Mouse (Mus musculus): ENCODE results near the gene Zcchc14. TPM values are rescaled to one million over a fixed set of nuclear protein-coding genes. Genes with fewer than 3 reads are reported as not detected.

Gene Zcchc14
- polyA plus RNA-seq (2015; fragmentation: Nextera tagmentation; extraction: Ambion mirVana), result 27.6 and 29.5 TPM in 2 replicates

DNA sequence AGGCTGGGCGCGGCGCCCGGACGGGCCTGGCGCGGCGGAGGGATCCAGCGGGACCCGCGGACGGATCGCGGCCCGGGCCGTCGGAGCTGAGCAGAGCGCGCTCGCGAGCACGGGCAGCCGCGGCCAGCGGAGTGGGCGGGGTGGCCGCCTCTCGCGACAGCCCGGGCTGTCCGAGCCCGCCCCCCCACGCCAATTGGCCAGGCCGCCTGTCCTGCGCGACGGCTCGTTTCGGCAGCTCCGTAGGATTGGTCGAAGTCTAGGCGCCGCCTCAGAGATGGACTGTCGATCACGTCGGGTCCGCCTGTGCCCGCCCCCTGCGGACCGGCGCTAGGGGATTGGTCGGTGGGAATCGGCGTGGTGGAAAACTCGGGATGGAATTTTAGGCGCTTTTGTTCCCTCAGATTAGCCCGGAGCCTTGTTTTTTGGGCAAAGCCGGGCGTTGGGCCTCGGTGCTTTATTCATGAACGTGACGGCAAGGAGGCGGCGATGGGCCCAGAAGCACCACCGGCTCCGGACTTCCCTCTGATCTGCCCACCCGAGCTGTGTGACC lies at the start of gene Zcchc14:
Gene Zcchc14, minus strand, starts transcription at position 128 of the 550 bp plus-strand sequence.
- H3K4me1 ChIP-seq (replicated peaks), result peaks cover 57% of the 10 kb centered on the region
- H3K27ac ChIP-seq, result peak within 1 kb of the TSS; percentile 99
- peak; percentile 98 for ATAC-seq
- H3K9ac ChIP-seq (replicated peaks), result peak within 1 kb of the TSS; percentile 95
- under 1% methylated on average over 55 of the region's 67 CpGs for WGBS
- H3K27me3 ChIP-seq, result no peaks in the 10 kb centered on the region
- H3K9me3 ChIP-seq, result no peaks in the 10 kb centered on the region
- H3K4me3 ChIP-seq (replicated peaks), result peak within 1 kb of the TSS; percentile 97
- peaks cover 3% of the 10 kb centered on the region; the same call in 1 of the 2 replicates for H3K36me3 ChIP-seq
- peak within 1 kb of the TSS; percentile 94 for H3K4me2 ChIP-seq (replicated peaks)

DNA sequence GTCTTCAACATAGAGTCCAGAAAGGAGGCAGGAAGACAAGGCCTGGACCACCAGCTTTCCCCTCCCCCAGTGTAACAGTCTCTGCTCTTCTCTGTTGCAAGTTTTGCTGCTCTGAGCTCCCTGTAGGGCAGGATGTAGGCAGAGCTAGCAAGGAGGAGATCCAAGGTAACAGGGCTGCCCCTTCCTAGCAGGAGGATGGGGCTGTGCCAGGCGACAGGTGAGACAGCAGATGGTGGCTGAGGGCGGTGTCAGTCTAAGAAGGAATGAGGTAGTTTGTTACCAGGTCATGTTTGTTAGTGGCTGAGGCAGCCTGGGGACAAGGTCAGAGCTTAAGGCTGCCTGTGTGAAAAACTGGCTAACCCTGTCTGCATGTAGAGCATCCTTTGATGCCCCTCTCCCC lies 47.2 kb upstream of the Zcchc14 start:
- Histone ChIP-seq H3K9me3 (no peaks in the 10 kb centered on the region), H3K9ac (replicated peaks) (no peak overlapping the region), H3K27me3 (no peaks in the 10 kb centered on the region), H3K4me2 (replicated peaks) (no peak overlapping the region), H3K27ac (no peak overlapping the region), H3K4me1 (replicated peaks) (peaks cover 22% of the 10 kb centered on the region), H3K4me3 (replicated peaks) (no peak overlapping the region), H3K36me3 (no peaks in the 10 kb centered on the region)
- ATAC-seq, result no peak
- 97% methylated on average over 2 of the region's 2 CpGs for WGBS

- 12% methylated on average over 9 of the region's 9 CpGs for WGBS
- peak overlapping the region; percentile 21; the same call in 1 of the 2 replicates for H3K9ac ChIP-seq (replicated peaks)
- no peaks in the 10 kb centered on the region for H3K9me3 ChIP-seq
- peak overlapping the region; percentile 83 for H3K27ac ChIP-seq
- H3K4me1 ChIP-seq (replicated peaks), result peaks cover 22% of the 10 kb centered on the region
- peak overlapping the region; percentile 45 for H3K4me2 ChIP-seq (replicated peaks)
- peak; percentile 51 for ATAC-seq
- no peaks in the 10 kb centered on the region for H3K36me3 ChIP-seq
- H3K27me3 ChIP-seq, result no peaks in the 10 kb centered on the region
- H3K4me3 ChIP-seq (replicated peaks), result peak overlapping the region; percentile 7; the same call in 1 of the 2 replicates
These were observed 46.0 kb upstream of the Zcchc14 start for GRCm38 (mm10) chr8:121698615-121699101.

DNA sequence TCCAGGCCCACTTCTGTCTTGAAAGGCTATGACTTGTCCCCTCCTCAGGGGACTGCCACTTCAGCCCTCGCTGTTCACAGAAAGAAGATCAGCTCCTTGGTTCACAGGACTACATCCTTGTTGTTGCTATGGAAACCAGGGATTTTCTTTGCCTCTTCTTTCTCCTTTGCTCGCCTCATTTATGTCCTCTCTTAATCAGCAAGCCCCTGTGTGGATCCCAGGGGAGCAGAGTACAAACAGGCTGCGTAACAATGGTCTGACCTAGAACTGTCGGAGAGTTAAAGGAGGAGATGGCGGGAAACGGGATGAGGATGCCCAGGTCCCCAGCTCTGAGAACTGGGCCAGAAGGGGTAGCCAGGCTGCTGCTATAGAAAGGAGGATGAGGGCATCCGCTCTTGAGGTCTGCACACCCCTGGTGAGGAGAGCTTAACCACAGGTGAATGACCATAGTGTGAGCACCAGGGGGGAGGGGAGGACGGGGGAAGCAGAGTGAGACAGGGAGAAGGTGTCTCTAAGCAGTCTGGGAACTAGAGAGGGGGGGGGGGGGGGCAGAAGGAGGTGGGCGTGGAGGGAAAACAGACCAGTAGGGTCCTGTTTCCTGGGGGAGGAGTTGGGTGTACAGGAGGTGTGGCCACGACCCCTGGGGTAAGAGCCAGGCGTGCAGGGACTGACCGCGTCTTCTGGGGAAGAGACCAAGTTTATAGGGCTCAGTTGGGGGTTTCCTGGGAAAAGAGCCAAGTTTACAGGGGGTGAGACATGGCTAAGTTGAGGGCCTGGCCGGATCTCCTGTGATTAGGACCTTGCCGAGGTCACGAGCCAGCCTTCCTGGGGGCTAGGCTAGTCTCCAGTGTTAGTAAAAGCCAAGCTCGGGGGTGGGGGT lies 45.3 kb upstream of the Zcchc14 start:
- 0 out of 2 replicates have a peak overlapping the region, but pooled peaks have one; percentile 21 for H3K9ac ChIP-seq (replicated peaks)
- no peaks in the 10 kb centered on the region for H3K9me3 ChIP-seq
- H3K36me3 ChIP-seq, result no peaks in the 10 kb centered on the region
- H3K4me3 ChIP-seq (replicated peaks), result peak overlapping the region; percentile 7; the same call in 1 of the 2 replicates
- H3K27me3 ChIP-seq, result no peaks in the 10 kb centered on the region
- H3K4me1 ChIP-seq (replicated peaks), result peaks cover 22% of the 10 kb centered on the region
- H3K4me2 ChIP-seq (replicated peaks), result peak overlapping the region; percentile 45
- ATAC-seq, result peak; percentile 80
- WGBS, result 1% methylated on average over 16 of the region's 17 CpGs
- peak overlapping the region; percentile 83 for H3K27ac ChIP-seq

- Histone ChIP-seq H3K4me3 (replicated peaks) (no peak overlapping the region), H3K9me3 (no peaks in the 10 kb centered on the region), H3K9ac (replicated peaks) (no peak overlapping the region), H3K4me1 (replicated peaks) (peaks cover 22% of the 10 kb centered on the region), H3K27me3 (no peaks in the 10 kb centered on the region), H3K36me3 (no peaks in the 10 kb centered on the region), H3K27ac (no peak overlapping the region), H3K4me2 (replicated peaks) (no peak overlapping the region)
- no peak for ATAC-seq
- 86% methylated on average over 6 of the region's 6 CpGs for WGBS
These were observed 43.0 kb upstream of the Zcchc14 start for GRCm38 (mm10) chr8:121695585-121696184.

DNA sequence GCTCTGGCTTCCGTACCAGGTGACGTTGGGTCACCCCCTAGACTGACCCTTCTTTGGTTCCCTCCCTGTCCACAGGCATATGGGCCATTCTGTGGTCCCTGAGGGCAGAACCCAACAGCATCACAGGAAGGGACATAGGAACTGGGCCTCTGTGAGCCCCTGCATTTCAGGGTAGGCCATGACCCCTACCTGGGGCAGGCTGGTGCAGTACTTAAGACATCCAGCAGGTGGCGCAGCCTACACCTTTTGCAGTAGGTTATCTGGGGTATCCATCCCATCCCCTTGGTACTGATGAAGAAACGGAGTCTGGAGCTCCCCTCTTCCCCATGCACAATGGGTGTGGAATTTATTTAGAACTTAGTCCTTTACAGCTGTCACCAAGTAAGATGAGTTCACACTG lies 41.8 kb upstream of the Zcchc14 start:
- no peak overlapping the region for H3K9ac ChIP-seq (replicated peaks)
- 47% methylated on average over 4 of the region's 4 CpGs for WGBS
- no peaks in the 10 kb centered on the region for H3K27me3 ChIP-seq
- no peak overlapping the region for H3K27ac ChIP-seq
- no peak for ATAC-seq
- no peak overlapping the region for H3K4me3 ChIP-seq (replicated peaks)
- H3K9me3 ChIP-seq, result no peaks in the 10 kb centered on the region
- H3K4me2 ChIP-seq (replicated peaks), result no peak overlapping the region
- H3K36me3 ChIP-seq, result no peaks in the 10 kb centered on the region
- H3K4me1 ChIP-seq (replicated peaks), result peaks cover 19% of the 10 kb centered on the region

GRCm38 (mm10) chr8:121688496-121688895 lies 35.8 kb upstream of the Zcchc14 start:
- Histone ChIP-seq H3K36me3 (no peaks in the 10 kb centered on the region), H3K4me1 (replicated peaks) (peaks cover 22% of the 10 kb centered on the region), H3K27ac (peak overlapping the region; percentile 91), H3K9ac (replicated peaks) (no peak overlapping the region), H3K27me3 (no peaks in the 10 kb centered on the region), H3K4me3 (replicated peaks) (no peak overlapping the region), H3K9me3 (no peaks in the 10 kb centered on the region), H3K4me2 (replicated peaks) (no peak overlapping the region)
- WGBS, result 43% methylated on average over 5 of the region's 5 CpGs
- no peak for ATAC-seq

GRCm38 (mm10) chr8:121687455-121688161 lies 34.9 kb upstream of the Zcchc14 start:
- Histone ChIP-seq H3K36me3 (no peaks in the 10 kb centered on the region), H3K4me1 (replicated peaks) (peaks cover 22% of the 10 kb centered on the region), H3K9me3 (no peaks in the 10 kb centered on the region), H3K27me3 (no peaks in the 10 kb centered on the region), H3K4me3 (replicated peaks) (no peak overlapping the region), H3K9ac (replicated peaks) (no peak overlapping the region), H3K4me2 (replicated peaks) (0 out of 2 replicates have a peak overlapping the region, but pooled peaks have one; percentile 2), H3K27ac (peak overlapping the region; percentile 91)
- 46% methylated on average over 14 of the region's 14 CpGs for WGBS
- peak; percentile 77 for ATAC-seq

- Histone ChIP-seq H3K4me3 (replicated peaks) (no peak overlapping the region), H3K27me3 (no peaks in the 10 kb centered on the region), H3K9ac (replicated peaks) (no peak overlapping the region), H3K4me1 (replicated peaks) (peaks cover 22% of the 10 kb centered on the region), H3K27ac (no peak overlapping the region), H3K9me3 (no peaks in the 10 kb centered on the region), H3K4me2 (replicated peaks) (no peak overlapping the region), H3K36me3 (no peaks in the 10 kb centered on the region)
- ATAC-seq, result no peak
- 3% methylated on average over 4 of the region's 4 CpGs for WGBS
These were observed 32.7 kb upstream of the Zcchc14 start for GRCm38 (mm10) chr8:121685419-121685818.

DNA sequence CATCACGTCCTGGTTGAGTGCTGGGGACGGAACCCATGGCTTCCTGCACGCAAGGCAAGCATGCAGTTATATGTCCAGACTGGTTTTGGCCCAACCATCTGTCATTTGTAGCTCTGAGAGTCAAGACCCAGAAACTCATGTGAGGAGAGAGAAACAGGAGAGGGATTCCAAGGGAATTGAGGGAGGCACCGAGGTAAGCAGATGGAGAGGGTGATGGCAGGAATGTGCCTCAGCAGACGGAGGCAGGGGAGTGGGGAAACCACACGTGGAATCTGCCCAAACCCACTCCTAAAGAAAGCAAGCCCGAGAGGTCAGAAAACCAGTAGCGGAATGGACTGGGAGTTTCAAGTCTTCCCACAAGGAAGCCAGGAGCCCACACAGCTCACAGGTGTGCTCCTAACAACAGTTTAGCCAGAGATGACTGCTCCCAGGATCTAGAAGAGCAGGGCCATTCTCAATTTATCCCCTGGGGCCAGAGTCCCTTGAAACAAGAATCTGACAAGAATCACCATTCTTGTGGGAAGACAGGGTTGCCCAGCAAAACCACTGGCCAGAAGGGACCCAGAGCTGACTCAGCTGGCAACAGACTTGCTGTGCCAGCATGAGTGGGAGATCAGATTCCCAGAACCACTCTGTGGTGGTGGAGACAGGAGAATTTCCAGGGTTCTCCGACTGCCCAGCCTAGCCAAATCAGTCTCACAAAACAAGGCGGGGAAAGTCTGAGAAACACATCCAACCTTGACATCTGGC lies 30.6 kb upstream of the Zcchc14 start:
- Histone ChIP-seq H3K36me3 (no peaks in the 10 kb centered on the region), H3K4me1 (replicated peaks) (peaks cover 15% of the 10 kb centered on the region)
- 84% methylated on average over 10 of the region's 10 CpGs for WGBS

GRCm38 (mm10) chr8:121681457-121681856 lies 28.8 kb upstream of the Zcchc14 start:
- Histone ChIP-seq H3K4me1 (replicated peaks) (0 out of 2 replicates have a peak, but pooled peaks cover 5% of the 10 kb centered on the region), H3K9ac (replicated peaks) (no peak overlapping the region), H3K36me3 (no peaks in the 10 kb centered on the region), H3K27ac (no peak overlapping the region), H3K4me3 (replicated peaks) (no peak overlapping the region), H3K27me3 (no peaks in the 10 kb centered on the region), H3K9me3 (no peaks in the 10 kb centered on the region), H3K4me2 (replicated peaks) (no peak overlapping the region)
- no peak for ATAC-seq
- 60% methylated on average over 10 of the region's 10 CpGs for WGBS

More for the DNA sequence above, 30.6 kb upstream of the Zcchc14 start:
- no peaks in the 10 kb centered on the region for H3K27me3 ChIP-seq
- H3K27ac ChIP-seq, result no peak overlapping the region
- ATAC-seq, result no peak
- no peak overlapping the region for H3K4me2 ChIP-seq (replicated peaks)
- H3K4me3 ChIP-seq (replicated peaks), result no peak overlapping the region
- H3K9ac ChIP-seq (replicated peaks), result no peak overlapping the region
- no peaks in the 10 kb centered on the region for H3K9me3 ChIP-seq

All from midbrain, embryonic 13.5 days (tissue).